Mouse (Mus musculus) brown adipose tissue, adult 24 weeks (tissue): ENCODE results near the gene Grip1. TPM values are rescaled to one million over a fixed set of nuclear protein-coding genes. Genes with fewer than 3 reads are reported as not detected.

Source experiments
- H3K27ac ChIP-seq: fragments of 200-500 bp; replicated peaks from 2 replicates; pipeline ENCODE4 v1.5.1; 2012; ENCODE audit warnings: low read depth, mild to moderate bottlenecking, low read length
- H3K4me1 ChIP-seq: fragments of 200-500 bp; 2 replicates; pipeline ENCODE4 v1.6.1; 2012; ENCODE audit warnings: low read length, mixed read lengths; ENCODE audit not compliant: control insufficient read depth, insufficient read depth, insufficient read length
- H3K4me3 ChIP-seq: fragments of 200-500 bp; 2 replicates; pipeline ENCODE4 v1.5.1; 2012; ENCODE audit warnings: low read depth, mild to moderate bottlenecking, low read length, moderate library complexity; ENCODE audit not compliant: insufficient read depth
- polyA plus RNA-seq: library from polyadenylated mRNA; stranded (reverse); fragments of >200 nt; gene quantifications from 2 replicates; pipeline ENCODE4 v1.2.4, GENCODE M21; 2012; ENCODE audit not compliant: missing spikeins, insufficient read depth, insufficient read length

Gene Grip1
- polyA plus RNA-seq, 1 experiment: not detected

- Histone ChIP-seq H3K4me1 (no peaks in the 10 kb centered on the region), H3K27ac (no peak overlapping the region), H3K4me3 (no peak overlapping the region)
Observed at GRCm38 (mm10) chr10:119447392-119447914, 6.2 kb upstream of the Grip1 start.

GRCm38 (mm10) chr10:119447930-119448329 lies 5.7 kb upstream of the Grip1 start:
- Histone ChIP-seq H3K27ac (no peak overlapping the region), H3K4me1 (no peaks in the 10 kb centered on the region), H3K4me3 (no peak overlapping the region)

- peaks cover 2% of the 10 kb centered on the region; the same call in 1 of the 2 replicates for H3K4me1 ChIP-seq
- no peak overlapping the region for H3K27ac ChIP-seq
- no peak overlapping the region for H3K4me3 ChIP-seq
Observed at GRCm38 (mm10) chr10:119452698-119453097, 932 bp upstream of the Grip1 start.

GRCm38 (mm10) chr10:119454106-119454667 lies 557 bp downstream of the Grip1 start:
- Histone ChIP-seq H3K27ac (no peak overlapping the region), H3K4me3 (peak overlapping the region; percentile 50), H3K4me1 (peaks cover 2% of the 10 kb centered on the region; the same call in 1 of the 2 replicates)

- Histone ChIP-seq H3K4me3 (peak overlapping the region; percentile 50), H3K27ac (no peak overlapping the region), H3K4me1 (peaks cover 2% of the 10 kb centered on the region; the same call in 1 of the 2 replicates)
Observed at GRCm38 (mm10) chr10:119454668-119455542, 1.3 kb downstream of the Grip1 start.

GRCm38 (mm10) chr10:119455543-119455940 lies 1.9 kb downstream of the Grip1 start:
- Histone ChIP-seq H3K4me1 (peaks cover 2% of the 10 kb centered on the region; the same call in 1 of the 2 replicates), H3K4me3 (no peak overlapping the region), H3K27ac (no peak overlapping the region)

- H3K4me1 ChIP-seq: peaks cover 2% of the 10 kb centered on the region; the same call in 1 of the 2 replicates
Observed at GRCm38 (mm10) chr10:119457121-119457520, 3.5 kb downstream of the Grip1 start.

GRCm38 (mm10) chr10:119458991-119459390 lies 5.4 kb downstream of the Grip1 start:
- Histone ChIP-seq H3K27ac (no peak overlapping the region), H3K4me3 (no peak overlapping the region), H3K4me1 (peaks cover 2% of the 10 kb centered on the region; the same call in 1 of the 2 replicates)

More at GRCm38 (mm10) chr10:119457121-119457520, 3.5 kb downstream of the Grip1 start:
- Histone ChIP-seq H3K4me3 (no peak overlapping the region), H3K27ac (no peak overlapping the region)

- Histone ChIP-seq H3K4me3 (no peak overlapping the region), H3K4me1 (no peaks in the 10 kb centered on the region), H3K27ac (no peak overlapping the region)
Observed at GRCm38 (mm10) chr10:119463345-119463744, 9.7 kb downstream of the Grip1 start.

GRCm38 (mm10) chr10:119463793-119464192 lies 10.2 kb downstream of the Grip1 start:
- Histone ChIP-seq H3K4me3 (no peak overlapping the region), H3K27ac (no peak overlapping the region), H3K4me1 (no peaks in the 10 kb centered on the region)

GRCm38 (mm10) chr10:119467976-119468375 lies 14.3 kb downstream of the Grip1 start:
- no peaks in the 10 kb centered on the region for H3K4me1 ChIP-seq
- no peak overlapping the region for H3K27ac ChIP-seq

GRCm38 (mm10) chr10:119470096-119470495 lies 16.5 kb downstream of the Grip1 start:
- Histone ChIP-seq H3K4me3 (no peak overlapping the region), H3K27ac (no peak overlapping the region), H3K4me1 (no peaks in the 10 kb centered on the region)

More at GRCm38 (mm10) chr10:119467976-119468375, 14.3 kb downstream of the Grip1 start:
- no peak overlapping the region for H3K4me3 ChIP-seq

- Histone ChIP-seq H3K4me1 (no peaks in the 10 kb centered on the region), H3K27ac (no peak overlapping the region), H3K4me3 (no peak overlapping the region)
Observed at GRCm38 (mm10) chr10:119475166-119475565, 21.5 kb downstream of the Grip1 start.

GRCm38 (mm10) chr10:119477661-119478060 lies 24.0 kb downstream of the Grip1 start:
- Histone ChIP-seq H3K4me1 (no peaks in the 10 kb centered on the region), H3K4me3 (no peak overlapping the region), H3K27ac (no peak overlapping the region)

- no peaks in the 10 kb centered on the region; the same call in 1 of the 2 replicates for H3K4me1 ChIP-seq
- no peak overlapping the region for H3K27ac ChIP-seq
Observed at GRCm38 (mm10) chr10:119483068-119483705, 29.6 kb downstream of the Grip1 start.

More at GRCm38 (mm10) chr10:119483068-119483705, 29.6 kb downstream of the Grip1 start:
- H3K4me3 ChIP-seq: no peak overlapping the region
